Mouse (Mus musculus) ES-E14 (cell line): ENCODE results near the gene Rnf133.

Source experiments
- ZC3H11A ChIP-seq: IDR thresholded peaks from 2 replicates; pipeline ENCODE4 v1.6.1; 2012; ENCODE audit warnings: low read depth, mild to moderate bottlenecking, inconsistent platforms, low read length, borderline replicate concordance
- ZNF384 ChIP-seq: IDR thresholded peaks from 2 replicates; pipeline ENCODE4 v1.6.1; 2012; ENCODE audit warnings: low read depth, low read length, inconsistent platforms

- TF ChIP-seq ZNF384 (no peak), ZC3H11A (no peak)
These were observed 19.6 kb downstream of the Rnf133 start for GRCm38 (mm10) chr6:23630465-23630864.
